Mouse (Mus musculus): Measurements from ENCODE around the gene Fance.

Fance gene

DNA sequence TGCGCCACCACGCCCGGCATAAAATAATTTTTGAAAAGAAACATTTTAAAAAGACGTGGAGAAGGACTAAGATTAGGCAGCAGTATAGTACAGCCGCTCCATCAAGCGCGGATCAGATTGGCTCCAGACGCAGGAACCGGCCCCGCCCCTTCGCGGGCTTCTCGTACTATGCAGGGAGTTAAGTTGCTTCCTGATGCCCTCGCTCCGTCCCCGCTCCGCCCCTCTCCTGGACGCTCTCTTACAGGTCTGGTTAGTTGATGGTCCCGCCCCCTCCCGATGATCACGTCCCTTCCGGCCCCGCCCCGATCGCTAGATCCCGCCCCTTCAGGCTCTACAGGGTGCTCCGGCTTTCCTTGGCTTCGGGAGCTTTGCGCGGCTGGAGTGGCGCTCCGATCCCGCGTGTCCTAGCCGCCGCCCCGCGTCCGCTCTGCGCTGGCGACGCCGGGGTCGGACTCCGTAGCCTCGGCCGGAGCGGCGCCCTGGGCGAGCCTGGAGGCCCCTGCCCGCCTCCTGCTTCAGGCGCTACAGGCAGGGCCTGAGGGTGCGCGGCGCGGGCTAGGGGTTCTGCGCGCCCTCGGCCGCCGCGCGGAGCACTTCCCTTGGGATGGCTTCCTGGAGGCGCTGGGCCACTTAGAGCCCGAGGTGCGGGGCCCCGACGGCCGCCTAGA is at the start of gene Fance:
Gene Fance, plus strand, starts transcription at position 308 of the 668 bp plus-strand sequence.
- peak; percentile 92 to 97 for DNase-seq (ENCODE audit: low spot score in 2 of 2)

- no peak for DNase-seq (ENCODE audit: low spot score in 2 of 2)
These were observed 46.1 kb upstream of the Fance start for GRCm38 (mm10) chr17:28267251-28267650.

DNA sequence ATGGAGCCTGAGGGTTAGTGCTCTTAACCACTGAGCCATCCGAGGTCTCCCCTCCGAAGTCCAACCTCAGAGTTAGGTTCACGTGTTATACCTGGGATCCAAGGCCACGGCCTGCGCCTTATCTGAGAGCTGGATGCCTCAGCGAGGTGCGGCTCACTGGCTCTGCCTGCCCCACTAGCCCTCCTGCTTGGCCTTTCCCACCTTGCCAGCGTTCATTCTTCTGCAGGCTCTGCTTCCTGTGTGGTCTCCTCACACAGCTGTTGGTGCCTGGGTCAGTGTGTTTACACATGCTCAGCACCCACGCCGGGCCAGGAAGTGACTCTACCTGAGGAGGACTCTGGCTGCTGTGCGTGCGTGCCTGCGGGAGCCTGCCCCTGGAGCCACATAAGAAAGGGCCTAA is 43.2 kb upstream of the Fance start:
- no peak for DNase-seq (ENCODE audit: low spot score in 2 of 2)

GRCm38 (mm10) chr17:28271537-28272266 is 41.6 kb upstream of the Fance start:
- DNase-seq (ENCODE audit: low spot score in 2 of 2): no peak

DNA sequence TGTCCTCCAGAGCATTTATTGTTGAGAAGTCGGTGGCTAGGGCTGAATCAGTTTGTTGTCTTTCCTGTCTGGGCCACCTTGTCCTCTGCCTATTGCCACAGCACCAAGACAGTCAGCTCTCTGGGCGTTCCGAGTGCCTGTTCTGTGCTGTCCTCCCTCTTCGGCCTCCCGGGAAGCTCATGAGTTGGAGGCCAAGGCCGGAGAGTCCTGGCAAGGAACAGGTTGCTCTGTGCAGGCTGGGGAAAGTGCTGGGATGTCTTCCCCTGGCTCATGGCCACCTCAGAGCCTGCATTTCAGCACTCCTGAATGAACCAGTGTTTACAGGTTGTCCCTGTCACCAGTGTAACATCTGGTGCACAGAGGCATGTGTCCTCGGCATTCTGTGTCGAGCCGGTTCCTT is 41.0 kb upstream of the Fance start:
- no peak for DNase-seq (ENCODE audit: low spot score in 2 of 2)

GRCm38 (mm10) chr17:28272837-28273236 is 40.5 kb upstream of the Fance start:
- DNase-seq (ENCODE audit: low spot score in 2 of 2): no peak

GRCm38 (mm10) chr17:28274739-28275138 is 38.6 kb upstream of the Fance start:
- no peak for DNase-seq (ENCODE audit: low spot score in 2 of 2)

DNA sequence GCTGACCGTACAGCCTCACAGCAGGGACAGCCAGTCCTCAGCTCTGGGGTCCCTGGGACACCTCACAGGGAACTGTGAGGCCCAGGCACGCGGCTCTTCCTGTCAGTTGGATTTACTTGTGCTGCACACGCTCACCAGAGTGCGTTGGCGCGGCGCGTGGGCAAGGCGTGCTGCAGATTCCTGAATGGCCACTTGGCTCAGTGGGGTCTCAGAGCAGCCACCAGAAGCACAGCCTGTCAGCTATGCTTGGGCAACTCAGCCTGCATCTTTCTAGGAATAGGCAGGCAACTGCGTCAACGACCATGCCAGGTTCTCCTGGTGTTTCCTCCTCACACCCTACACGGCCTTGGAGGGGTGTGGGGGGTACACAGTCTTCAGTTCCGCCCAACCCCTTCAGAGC is 36.1 kb upstream of the Fance start:
- no peak for DNase-seq (ENCODE audit: low spot score in 2 of 2)

GRCm38 (mm10) chr17:28277721-28278120 is 35.6 kb upstream of the Fance start:
- DNase-seq (ENCODE audit: low spot score in 2 of 2): no peak

DNA sequence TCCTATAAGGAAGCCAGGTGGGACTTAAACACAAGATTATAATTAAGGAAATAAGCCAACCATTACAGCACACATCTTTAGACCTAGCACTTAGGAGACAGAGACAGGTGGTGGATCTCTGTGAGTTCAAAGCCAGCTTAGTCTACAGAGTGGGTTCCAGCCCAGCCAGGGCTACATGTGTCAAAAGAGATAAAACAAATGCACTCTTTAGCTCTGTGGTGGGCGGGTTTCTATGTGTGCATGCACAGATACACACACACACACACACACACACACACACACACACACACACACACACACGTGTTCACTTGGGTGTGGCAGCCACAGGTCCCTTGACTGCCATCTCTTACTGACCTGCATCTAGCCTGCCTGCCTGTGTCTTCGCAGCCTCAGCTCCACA is 35.2 kb upstream of the Fance start:
- DNase-seq (ENCODE audit: low spot score in 2 of 2): no peak

DNA sequence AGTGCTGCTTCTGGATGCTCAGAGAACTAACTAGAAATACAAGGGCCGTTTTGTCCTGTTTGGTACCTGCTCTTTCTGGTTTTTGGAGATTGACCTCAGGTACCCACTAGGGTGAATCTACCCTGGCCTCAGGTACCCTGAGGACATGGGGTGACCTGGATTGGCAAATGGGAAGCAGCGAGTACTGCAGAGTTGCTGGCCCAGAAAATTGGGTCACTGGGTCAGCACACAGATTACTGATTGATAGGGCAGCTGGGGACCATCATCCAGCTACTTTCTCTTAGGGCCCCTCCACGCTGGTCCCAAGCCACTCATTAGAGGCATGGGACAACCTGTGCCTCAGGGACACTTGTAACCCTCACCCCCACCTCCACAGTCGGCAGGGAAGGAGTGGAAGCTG is 34.1 kb upstream of the Fance start:
- no peak for DNase-seq (ENCODE audit: low spot score in 2 of 2)

DNA sequence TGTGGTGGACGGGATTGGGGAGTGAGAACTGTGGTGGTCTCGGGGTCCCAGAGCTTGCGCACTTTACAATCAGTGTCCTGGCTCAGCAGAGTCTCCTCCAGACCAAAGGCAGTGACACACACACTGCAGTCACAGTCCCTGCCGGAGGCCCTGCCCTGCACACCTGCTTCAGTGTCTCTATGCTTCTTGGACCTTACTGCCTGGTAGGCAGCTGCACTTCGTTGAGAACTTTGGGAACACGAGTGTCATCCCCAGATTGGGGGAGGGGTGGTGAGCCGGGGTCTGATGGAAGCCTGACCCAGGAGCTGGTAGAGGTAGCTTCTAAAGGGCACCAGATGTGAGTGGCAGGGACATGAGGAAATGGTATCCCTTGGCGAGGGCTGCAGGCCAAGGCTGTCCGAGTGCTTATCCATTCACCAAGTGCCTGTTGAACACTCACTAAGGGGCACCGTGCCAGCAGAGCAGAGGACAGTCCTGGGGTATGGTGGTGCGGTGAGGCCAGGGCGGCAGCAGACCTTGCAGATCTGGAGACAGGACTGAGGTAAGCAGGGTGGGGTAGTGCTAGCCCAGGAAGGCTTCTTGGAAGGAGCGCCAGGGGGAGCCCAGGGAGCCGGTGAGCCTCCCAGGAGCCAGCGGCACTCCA is 33.4 kb upstream of the Fance start:
- DNase-seq (ENCODE audit: low spot score in 2 of 2): no peak

GRCm38 (mm10) chr17:28280423-28280800 is 32.9 kb upstream of the Fance start:
- DNase-seq (ENCODE audit: low spot score in 2 of 2): no peak

DNA sequence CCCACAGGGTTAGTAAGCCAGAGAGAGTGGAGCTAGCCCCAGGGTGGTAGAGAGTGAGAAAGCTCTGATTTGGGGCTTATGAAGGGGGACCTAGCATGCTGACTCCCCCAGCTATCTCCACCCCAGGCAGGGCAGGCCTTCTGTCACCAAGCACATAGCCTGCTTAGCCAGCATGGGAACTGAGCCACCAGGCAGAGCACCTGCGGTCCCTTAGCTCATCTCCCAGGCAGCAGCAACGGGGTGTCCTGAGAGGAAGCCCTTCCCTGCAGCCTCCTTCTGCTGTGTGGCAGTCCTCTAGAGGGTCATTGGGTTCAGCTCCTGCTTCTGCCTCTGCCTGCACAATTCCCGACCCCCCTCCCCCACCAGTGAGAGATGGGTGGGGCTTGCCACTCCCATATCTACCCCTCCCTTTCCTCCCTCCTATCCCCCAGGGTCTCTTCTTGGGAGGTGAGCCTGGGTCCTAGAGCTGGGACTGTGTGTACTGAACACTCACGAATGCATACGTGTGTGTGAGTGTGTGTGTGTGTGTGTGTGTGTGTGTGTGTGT is 32.4 kb upstream of the Fance start:
- DNase-seq (ENCODE audit: low spot score in 2 of 2): no peak

GRCm38 (mm10) chr17:28281866-28282441 is 31.4 kb upstream of the Fance start:
- no peak for DNase-seq (ENCODE audit: low spot score in 2 of 2)

- DNase-seq (ENCODE audit: low spot score in 2 of 2): no peak
These were observed 30.1 kb upstream of the Fance start for GRCm38 (mm10) chr17:28283199-28283598.

DNA sequence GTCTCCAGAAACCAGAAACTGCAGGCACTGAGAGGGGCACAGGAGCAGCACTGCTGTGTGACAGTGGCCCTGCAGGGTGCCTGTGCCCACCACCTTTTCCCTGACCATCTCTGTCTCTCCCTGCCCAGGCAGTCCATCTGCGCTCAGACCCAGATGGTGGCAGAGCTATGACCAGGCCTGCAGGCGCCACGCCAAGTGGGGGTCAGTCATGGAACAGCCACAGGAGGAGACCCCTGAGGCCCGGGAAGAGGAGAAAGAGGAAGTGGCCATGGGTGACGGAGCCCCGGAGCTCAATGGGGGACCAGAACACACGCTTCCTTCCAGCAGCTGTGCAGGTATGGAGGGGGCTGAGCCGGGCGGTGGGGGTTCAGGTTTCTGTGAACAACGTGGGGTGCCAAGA is 27.2 kb upstream of the Fance start:
- no peak for DNase-seq (ENCODE audit: low spot score in 2 of 2)

- DNase-seq (ENCODE audit: low spot score in 2 of 2): no peak
These were observed 26.4 kb upstream of the Fance start for GRCm38 (mm10) chr17:28286964-28287363.

- no peak for DNase-seq (ENCODE audit: low spot score in 2 of 2)
These were observed 25.7 kb upstream of the Fance start for GRCm38 (mm10) chr17:28287578-28287977.

DNA sequence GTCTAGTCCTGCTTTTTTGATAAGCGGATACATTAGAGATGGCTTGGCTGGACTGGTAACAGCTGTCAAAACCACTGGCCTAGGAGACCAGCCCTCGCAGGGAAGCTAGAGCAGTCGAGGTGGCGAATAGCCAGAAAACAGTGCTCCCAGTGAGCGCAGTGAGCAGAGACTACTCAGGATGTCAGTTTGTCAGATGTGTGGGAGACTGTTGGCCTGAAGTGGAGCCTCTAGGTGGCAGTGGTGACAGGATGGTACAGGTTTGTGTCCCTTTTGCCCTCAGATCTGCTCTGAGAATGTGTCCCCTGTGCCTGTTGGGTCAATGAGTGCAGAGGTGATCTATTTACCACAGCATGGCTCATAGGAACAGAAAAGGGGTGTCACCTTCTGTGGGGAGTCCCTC is 25.3 kb upstream of the Fance start:
- DNase-seq (ENCODE audit: low spot score in 2 of 2): no peak

DNA sequence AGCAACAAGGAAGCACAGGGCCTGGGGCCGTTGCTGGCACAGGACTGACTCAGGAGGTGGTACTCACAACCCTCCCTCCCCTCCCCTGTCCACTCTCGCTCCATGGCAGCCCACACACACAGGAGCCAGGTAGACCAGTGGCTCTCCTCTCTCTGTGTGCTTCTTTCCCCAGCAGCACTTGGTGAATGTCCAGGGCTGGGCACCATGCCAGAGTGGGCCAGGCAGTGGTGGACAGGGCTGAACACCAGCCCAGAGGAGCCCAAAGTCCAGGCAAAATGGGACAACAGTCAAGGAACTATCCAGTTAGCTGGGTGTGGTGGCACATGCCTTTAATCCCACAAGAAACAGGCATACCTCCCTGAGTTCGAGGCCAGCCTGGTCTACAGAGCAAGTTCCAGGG is 23.1 kb upstream of the Fance start:
- peak; percentile 63 to 77 for DNase-seq (ENCODE audit: low spot score in 2 of 2)

- no peak for DNase-seq (ENCODE audit: low spot score in 2 of 2)
These were observed 22.6 kb upstream of the Fance start for GRCm38 (mm10) chr17:28290671-28291070.
